Mouse (Mus musculus): ENCODE measurements around the gene Myo16. TPM values are rescaled to one million over a fixed set of nuclear protein-coding genes. Genes with fewer than 3 reads are reported as not detected.

Gene Myo16
- polyA plus RNA-seq, 1 experiment, result 0.66 TPM

DNA sequence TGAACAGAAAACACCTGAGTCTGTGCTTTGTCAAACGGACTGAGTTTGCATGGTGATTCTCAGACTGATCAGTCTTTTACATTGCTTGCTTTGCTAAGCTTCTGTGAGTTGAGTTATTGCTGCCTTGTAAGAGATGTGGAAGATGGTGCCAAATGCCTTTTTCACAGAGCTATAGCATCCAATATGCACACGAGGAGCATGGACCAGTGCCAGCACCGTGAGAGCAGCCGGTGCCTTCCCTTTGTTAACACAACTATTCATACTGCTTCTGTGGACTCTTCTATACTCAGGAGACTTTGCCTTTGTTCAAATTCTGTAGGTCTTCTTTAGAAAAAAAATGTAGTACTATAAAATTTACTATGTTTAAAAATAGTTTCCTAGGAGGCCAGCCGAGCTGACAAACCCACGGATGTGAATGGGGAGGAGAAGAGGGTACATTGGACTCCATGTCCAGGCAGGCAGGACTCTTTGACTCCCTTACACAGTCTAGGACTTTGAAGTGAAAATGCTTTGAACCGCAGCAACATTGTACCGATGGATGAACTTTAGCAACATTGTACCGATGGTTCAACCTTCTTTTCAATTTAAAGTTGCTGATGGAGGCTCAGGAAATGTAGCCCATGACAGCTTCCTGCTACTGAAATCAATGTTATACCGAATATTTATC is 70.7 kb downstream of the Myo16 start:
- H3K4me1 ChIP-seq (replicated peaks; ENCODE audit: control insufficient read depth, insufficient read depth, low read length), result no peaks in the 10 kb centered on the region
- no peak for DNase-seq
- no peaks in the 10 kb centered on the region for H3K36me3 ChIP-seq (ENCODE audit: control insufficient read depth, insufficient read depth, low read length)
- TF ChIP-seq POLR2A (IDR thresholded peaks at IDR 0.05; ENCODE audit: control insufficient read depth, extremely low read depth, insufficient read depth, low read length, poor library complexity) (no peak), CTCF (IDR thresholded peaks at IDR 0.05; ENCODE audit: borderline replicate concordance, control insufficient read depth, extremely low read depth, insufficient read depth, low read length, poor library complexity) (no peak)
- WGBS, result 72% methylated on average over 10 of the region's 10 CpGs
- no peaks in the 10 kb centered on the region for H3K27me3 ChIP-seq (ENCODE audit: control insufficient read depth, insufficient read depth, low read length)
- no peak overlapping the region for H3K27ac ChIP-seq (ENCODE audit: control insufficient read depth, insufficient read depth, low read length)
- H3K4me3 ChIP-seq (ENCODE audit: control insufficient read depth, insufficient read depth, low read length), result no peak overlapping the region

DNA sequence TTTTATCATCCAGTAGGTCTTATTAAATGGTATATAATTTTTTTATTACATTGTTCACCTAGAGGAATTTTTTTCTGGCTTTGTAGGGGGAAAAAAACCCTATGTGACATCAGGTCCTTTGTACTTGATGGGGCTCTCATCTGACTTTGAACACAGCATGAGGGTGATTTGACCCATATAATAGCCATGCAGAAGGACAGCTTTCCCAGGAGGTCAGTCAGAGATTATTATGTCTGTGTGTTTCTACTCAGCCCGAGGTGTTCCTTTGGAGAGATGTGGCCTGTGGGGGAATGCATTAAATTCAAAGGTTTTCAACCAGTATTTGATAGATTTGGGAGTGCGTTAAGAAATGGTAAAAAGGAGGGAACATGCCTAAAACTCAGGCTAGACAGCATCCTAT is 71.3 kb downstream of the Myo16 start:
- Histone ChIP-seq H3K4me3 (ENCODE audit: control insufficient read depth, insufficient read depth, low read length) (no peak overlapping the region), H3K27ac (ENCODE audit: control insufficient read depth, insufficient read depth, low read length) (no peak overlapping the region), H3K36me3 (ENCODE audit: control insufficient read depth, insufficient read depth, low read length) (no peaks in the 10 kb centered on the region), H3K27me3 (ENCODE audit: control insufficient read depth, insufficient read depth, low read length) (no peaks in the 10 kb centered on the region), H3K4me1 (replicated peaks; ENCODE audit: control insufficient read depth, insufficient read depth, low read length) (no peaks in the 10 kb centered on the region)
- 92% methylated on average over 2 of the region's 2 CpGs for WGBS
- TF ChIP-seq CTCF (IDR thresholded peaks at IDR 0.05; ENCODE audit: borderline replicate concordance, control insufficient read depth, extremely low read depth, insufficient read depth, low read length, poor library complexity) (no peak), POLR2A (IDR thresholded peaks at IDR 0.05; ENCODE audit: control insufficient read depth, extremely low read depth, insufficient read depth, low read length, poor library complexity) (no peak)
- DNase-seq, result no peak

DNA sequence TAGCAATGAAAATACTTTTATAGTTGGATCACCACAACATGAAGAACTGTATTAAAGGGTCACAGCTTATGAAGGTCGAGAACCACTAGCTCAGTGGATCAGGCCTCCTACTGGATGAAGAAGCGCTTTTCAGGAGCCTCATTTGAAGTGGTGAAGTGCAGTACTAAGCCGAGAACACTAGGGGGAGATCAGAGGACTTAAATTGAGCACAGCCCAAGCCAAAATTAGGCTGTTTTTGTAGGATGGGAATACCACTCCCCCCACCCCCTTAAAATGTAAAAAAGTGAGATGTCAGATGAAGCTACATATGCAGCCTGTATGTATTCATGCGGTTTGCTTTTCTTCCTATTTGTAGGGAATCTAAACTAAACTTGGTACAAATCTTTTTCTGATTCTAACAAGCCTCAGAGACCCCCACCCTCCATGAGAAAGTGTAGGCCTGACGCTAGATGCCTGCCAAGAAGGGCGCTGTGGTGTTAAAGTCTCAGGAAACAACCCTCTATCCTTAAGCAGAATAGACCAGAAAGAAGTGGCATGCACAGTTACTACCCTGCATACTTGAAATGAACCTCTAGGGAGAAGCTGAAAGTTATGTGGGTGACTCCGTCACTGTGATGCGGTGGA is 77.1 kb downstream of the Myo16 start:
- DNase-seq, result peak; percentile 30
- H3K27ac ChIP-seq (ENCODE audit: control insufficient read depth, insufficient read depth, low read length), result no peak overlapping the region
- H3K4me3 ChIP-seq (ENCODE audit: control insufficient read depth, insufficient read depth, low read length), result no peak overlapping the region
- H3K36me3 ChIP-seq (ENCODE audit: control insufficient read depth, insufficient read depth, low read length), result no peaks in the 10 kb centered on the region
- H3K27me3 ChIP-seq (ENCODE audit: control insufficient read depth, insufficient read depth, low read length), result no peaks in the 10 kb centered on the region
- no peaks in the 10 kb centered on the region for H3K4me1 ChIP-seq (replicated peaks; ENCODE audit: control insufficient read depth, insufficient read depth, low read length)
- WGBS, result 54% methylated on average over 8 of the region's 8 CpGs
- no peak for TF ChIP-seq CTCF (IDR thresholded peaks at IDR 0.05; ENCODE audit: borderline replicate concordance, control insufficient read depth, extremely low read depth, insufficient read depth, low read length, poor library complexity)
- no peak for TF ChIP-seq POLR2A (IDR thresholded peaks at IDR 0.05; ENCODE audit: control insufficient read depth, extremely low read depth, insufficient read depth, low read length, poor library complexity)

DNA sequence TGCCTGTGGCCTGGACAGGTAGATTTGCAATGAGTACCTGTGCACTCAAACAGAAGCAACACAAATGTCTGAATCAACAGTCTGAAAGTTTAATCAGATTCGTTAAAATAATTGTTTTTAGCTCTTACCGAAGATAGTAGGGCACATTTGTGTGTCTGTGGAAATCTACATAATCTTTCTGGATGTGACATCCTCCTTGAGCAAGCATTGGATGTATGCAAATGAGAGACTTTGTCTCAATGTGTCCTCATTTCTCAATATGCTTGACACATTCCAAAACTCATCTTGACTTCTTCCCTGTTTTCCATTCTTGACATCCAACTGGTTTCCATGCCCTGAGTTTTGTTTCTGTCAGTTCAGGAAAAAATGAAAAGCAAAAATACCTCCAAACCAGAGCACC is 80.8 kb downstream of the Myo16 start:
- Histone ChIP-seq H3K27ac (ENCODE audit: control insufficient read depth, insufficient read depth, low read length) (no peak overlapping the region), H3K4me3 (ENCODE audit: control insufficient read depth, insufficient read depth, low read length) (no peak overlapping the region), H3K36me3 (ENCODE audit: control insufficient read depth, insufficient read depth, low read length) (no peaks in the 10 kb centered on the region), H3K27me3 (ENCODE audit: control insufficient read depth, insufficient read depth, low read length) (no peaks in the 10 kb centered on the region), H3K4me1 (replicated peaks; ENCODE audit: control insufficient read depth, insufficient read depth, low read length) (no peaks in the 10 kb centered on the region)
- DNase-seq, result no peak
- TF ChIP-seq CTCF (IDR thresholded peaks at IDR 0.05; ENCODE audit: borderline replicate concordance, control insufficient read depth, extremely low read depth, insufficient read depth, low read length, poor library complexity), result no peak
- TF ChIP-seq POLR2A (IDR thresholded peaks at IDR 0.05; ENCODE audit: control insufficient read depth, extremely low read depth, insufficient read depth, low read length, poor library complexity), result no peak
- 82% methylated on average over 2 of the region's 2 CpGs for WGBS

DNA sequence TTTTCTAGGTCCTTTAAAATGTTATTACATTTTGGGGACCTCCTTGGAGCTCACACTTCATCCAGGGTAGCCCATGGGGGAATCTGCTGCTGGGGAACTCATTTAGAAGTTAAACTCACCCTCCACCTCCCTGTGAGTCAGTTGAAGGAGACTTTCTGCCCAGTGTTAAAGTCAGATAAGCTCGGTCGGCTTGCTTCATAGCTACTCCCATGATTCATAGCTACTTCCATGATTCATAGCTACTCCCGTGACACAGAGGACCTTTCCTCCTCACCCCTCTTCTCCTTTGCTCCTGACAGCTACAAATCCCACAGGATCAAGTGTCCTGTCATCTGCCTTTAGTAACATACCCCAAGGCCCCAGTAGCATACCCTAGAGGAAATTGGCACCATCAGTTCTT is 89.6 kb downstream of the Myo16 start:
- TF ChIP-seq POLR2A (IDR thresholded peaks at IDR 0.05; ENCODE audit: control insufficient read depth, extremely low read depth, insufficient read depth, low read length, poor library complexity) (no peak), CTCF (IDR thresholded peaks at IDR 0.05; ENCODE audit: borderline replicate concordance, control insufficient read depth, extremely low read depth, insufficient read depth, low read length, poor library complexity) (no peak)
- 72% methylated on average over 3 of the region's 3 CpGs for WGBS
- Histone ChIP-seq H3K27me3 (ENCODE audit: control insufficient read depth, insufficient read depth, low read length) (no peaks in the 10 kb centered on the region), H3K27ac (ENCODE audit: control insufficient read depth, insufficient read depth, low read length) (no peak overlapping the region), H3K36me3 (ENCODE audit: control insufficient read depth, insufficient read depth, low read length) (no peaks in the 10 kb centered on the region), H3K4me1 (replicated peaks; ENCODE audit: control insufficient read depth, insufficient read depth, low read length) (no peaks in the 10 kb centered on the region), H3K4me3 (ENCODE audit: control insufficient read depth, insufficient read depth, low read length) (no peak overlapping the region)
- DNase-seq, result no peak

DNA sequence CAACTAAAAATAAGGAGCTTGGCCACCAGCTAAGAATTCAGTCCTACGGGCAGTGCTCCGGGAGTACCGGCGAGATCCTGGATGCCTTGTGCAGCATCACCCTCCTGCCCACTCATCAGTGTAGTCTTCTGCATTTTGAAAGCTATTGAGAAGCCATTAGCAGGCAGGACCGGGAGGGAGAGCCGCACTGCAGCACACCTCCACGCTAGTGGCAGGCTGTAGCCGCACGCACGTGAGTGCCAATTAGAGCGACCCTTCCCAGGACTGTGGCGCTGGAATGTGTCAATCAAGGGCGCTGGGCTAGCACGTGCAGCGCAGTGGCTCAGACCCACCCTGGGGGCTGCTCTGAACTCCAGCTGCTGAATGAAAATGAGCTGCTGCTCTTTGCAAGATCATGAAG is 95.4 kb downstream of the Myo16 start:
- WGBS, result 14% methylated on average over 15 of the region's 15 CpGs
- no peak for DNase-seq

More for the DNA sequence above, 95.4 kb downstream of the Myo16 start:
- Histone ChIP-seq H3K4me3 (ENCODE audit: control insufficient read depth, insufficient read depth, low read length) (no peak overlapping the region), H3K27ac (ENCODE audit: control insufficient read depth, insufficient read depth, low read length) (no peak overlapping the region), H3K4me1 (replicated peaks; ENCODE audit: control insufficient read depth, insufficient read depth, low read length) (no peaks in the 10 kb centered on the region), H3K36me3 (ENCODE audit: control insufficient read depth, insufficient read depth, low read length) (no peaks in the 10 kb centered on the region), H3K27me3 (ENCODE audit: control insufficient read depth, insufficient read depth, low read length) (no peaks in the 10 kb centered on the region)
- TF ChIP-seq POLR2A (IDR thresholded peaks at IDR 0.05; ENCODE audit: control insufficient read depth, extremely low read depth, insufficient read depth, low read length, poor library complexity), result no peak
- TF ChIP-seq CTCF (IDR thresholded peaks at IDR 0.05; ENCODE audit: borderline replicate concordance, control insufficient read depth, extremely low read depth, insufficient read depth, low read length, poor library complexity), result no peak

All from thymus, adult 2 months (tissue).